Mouse (Mus musculus) forebrain, embryonic 14.5 days (tissue): ENCODE measurements around the gene Eif5. TPM values are rescaled to one million over a fixed set of nuclear protein-coding genes. Genes with fewer than 3 reads are reported as not detected.

Source experiments
- ATAC-seq: fragments of 200-750 bp; cut with Nextera tagmentation; 2 replicates; pipeline ENCODE4 v1.8.0; 2017; ENCODE audit warnings: mild to moderate bottlenecking, moderate library complexity
- DNase-seq: peaks from one replicate; pipeline ENCODE4 v3.0.0-alpha.2; 2015; ENCODE audit warnings: low spot score
- H3K27ac ChIP-seq: fragments of 300-500 bp; sonication (generic); 2 replicates; pipeline ENCODE4 v1.5.1; 2014; ENCODE audit warnings: low read depth, mild to moderate bottlenecking, control low read depth, low read length, moderate library complexity
- H3K27me3 ChIP-seq: fragments of 300-500 bp; sonication (generic); replicated peaks from 2 replicates; pipeline ENCODE4 v1.6.1; 2014; ENCODE audit warnings: low read length, control low read depth, mixed read lengths; ENCODE audit not compliant: control insufficient read depth, insufficient read depth
- H3K36me3 ChIP-seq: fragments of 300-500 bp; sonication (generic); 2 replicates; pipeline ENCODE4 v1.6.1; 2014; ENCODE audit warnings: low read length, control low read depth; ENCODE audit not compliant: control insufficient read depth, insufficient read depth
- H3K4me1 ChIP-seq: fragments of 300-500 bp; sonication (generic); 2 replicates; pipeline ENCODE4 v1.6.1; 2014; ENCODE audit warnings: antibody characterized with exemption, low read length, control low read depth; ENCODE audit not compliant: control insufficient read depth, insufficient read depth
- H3K4me2 ChIP-seq: fragments of 300-500 bp; sonication (generic); 2 replicates; pipeline ENCODE4 v1.6.1; 2014; ENCODE audit warnings: mild to moderate bottlenecking, control low read depth, low read length
- H3K4me3 ChIP-seq: fragments of 300-500 bp; sonication (generic); 2 replicates; pipeline ENCODE4 v1.5.1; 2014; ENCODE audit warnings: low read depth, low read length, control low read depth
- H3K9ac ChIP-seq: fragments of 300-500 bp; sonication (generic); 2 replicates; pipeline ENCODE4 v1.6.1; 2014; ENCODE audit warnings: mild to moderate bottlenecking, low read length, control low read depth, moderate library complexity
- H3K9me3 ChIP-seq: fragments of 300-500 bp; sonication (generic); replicated peaks from 2 replicates; pipeline ENCODE4 v1.6.1; 2016; ENCODE audit warnings: low read length, control low read depth, mixed read lengths; ENCODE audit not compliant: control insufficient read depth
- WGBS: fragments of 180-500 bp; shearing (Covaris S2); extraction: QIAGEN DNeasy Blood & Tissue Kit; methylation state at CpG from one replicate; pipeline ENCODE4 v1.1.7; 2014; 5-methylcytosine and 5-hydroxymethylcytosine counted together
- polyA plus RNA-seq: library from polyadenylated mRNA; unstranded; fragments of >200 nt; fragmentation: Nextera tagmentation; extraction: Ambion mirVana; gene quantifications from 2 replicates; pipeline ENCODE4 v1.2.1, GENCODE M21; 2014

The Eif5 gene
- polyA plus RNA-seq, 1 experiment from 2014 or later: 452 TPM

DNA sequence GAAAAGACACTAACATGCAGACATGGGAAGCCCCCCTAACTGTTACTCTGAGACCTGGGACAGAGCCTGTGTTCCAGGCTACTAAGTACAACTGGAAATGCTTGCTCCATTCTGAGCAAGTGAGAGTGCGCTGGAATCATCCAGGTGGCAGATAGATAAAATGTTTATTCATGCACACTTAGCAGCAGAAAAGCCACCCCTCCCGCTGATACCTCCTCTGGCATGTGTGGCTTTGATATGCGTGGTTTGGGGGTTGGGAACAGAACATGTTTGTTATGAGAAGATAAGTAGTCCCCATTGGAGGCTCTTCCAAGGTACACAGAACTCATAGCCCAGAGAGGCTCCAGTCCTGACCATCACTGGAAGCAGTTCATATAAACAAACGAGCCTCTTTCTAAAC lies 19.9 kb upstream of the Eif5 start:
- Histone ChIP-seq H3K36me3 (no peaks in the 10 kb centered on the region), H3K27me3 (no peaks in the 10 kb centered on the region), H3K9me3 (no peaks in the 10 kb centered on the region), H3K4me2 (no peak overlapping the region), H3K4me1 (no peaks in the 10 kb centered on the region), H3K9ac (no peak overlapping the region), H3K27ac (no peak overlapping the region), H3K4me3 (no peak overlapping the region)
- DNase-seq: no peak
- WGBS: 69% methylated on average over 4 of the region's 4 CpGs
- no peak for ATAC-seq

DNA sequence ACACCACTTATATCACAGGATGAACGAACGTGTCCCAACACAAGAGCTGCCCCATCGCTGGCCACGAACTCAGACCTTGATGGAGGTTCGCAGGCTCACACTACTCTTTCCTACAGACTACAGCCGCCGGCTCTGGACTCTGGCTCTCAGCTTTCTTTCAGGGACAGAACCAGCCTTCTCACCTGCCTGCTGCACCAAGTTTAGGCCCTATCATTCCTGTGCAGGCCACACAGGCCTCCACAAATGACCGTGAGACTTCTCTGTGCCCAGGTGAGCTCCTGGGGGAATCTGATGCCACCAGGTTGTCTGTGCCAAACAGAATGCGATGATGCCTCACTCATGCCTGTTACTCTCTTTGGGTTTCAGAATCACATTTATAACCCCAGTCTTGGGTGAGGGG lies 19.4 kb upstream of the Eif5 start:
- H3K4me1 ChIP-seq: no peaks in the 10 kb centered on the region
- H3K4me2 ChIP-seq: no peak overlapping the region
- no peaks in the 10 kb centered on the region for H3K27me3 ChIP-seq
- H3K9ac ChIP-seq: no peak overlapping the region
- no peaks in the 10 kb centered on the region for H3K36me3 ChIP-seq
- DNase-seq (no peak), ATAC-seq (no peak)
- no peaks in the 10 kb centered on the region for H3K9me3 ChIP-seq
- H3K27ac ChIP-seq: no peak overlapping the region
- 95% methylated on average over 9 of the region's 9 CpGs for WGBS
- H3K4me3 ChIP-seq: no peak overlapping the region

DNA sequence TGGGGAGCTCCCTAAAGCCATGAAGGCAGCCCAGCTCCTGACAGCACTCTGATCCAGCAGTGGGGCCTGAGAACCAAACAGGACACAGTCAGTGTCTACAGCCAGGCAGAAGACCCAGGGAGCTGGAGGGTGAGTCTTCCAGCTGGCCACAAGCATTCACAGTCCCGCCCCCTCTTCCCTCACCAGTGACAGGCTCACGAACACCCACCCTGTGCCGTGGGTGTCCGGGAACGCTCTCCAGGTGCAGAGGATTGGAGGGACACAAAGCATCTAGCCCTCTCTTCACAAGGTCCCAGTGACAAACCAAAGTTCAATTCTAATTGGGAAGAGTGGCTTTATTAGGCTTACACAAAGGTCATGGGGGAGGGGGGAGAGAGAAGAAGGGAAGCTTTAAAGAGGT lies 18.0 kb upstream of the Eif5 start:
- H3K36me3 ChIP-seq: no peaks in the 10 kb centered on the region
- no peak for ATAC-seq
- no peaks in the 10 kb centered on the region for H3K27me3 ChIP-seq
- no peak overlapping the region for H3K4me3 ChIP-seq
- no peak overlapping the region for H3K4me2 ChIP-seq
- no peak overlapping the region for H3K9ac ChIP-seq
- no peak for DNase-seq
- H3K4me1 ChIP-seq: no peaks in the 10 kb centered on the region
- H3K9me3 ChIP-seq: no peaks in the 10 kb centered on the region
- WGBS: 69% methylated on average over 5 of the region's 5 CpGs
- H3K27ac ChIP-seq: no peak overlapping the region

DNA sequence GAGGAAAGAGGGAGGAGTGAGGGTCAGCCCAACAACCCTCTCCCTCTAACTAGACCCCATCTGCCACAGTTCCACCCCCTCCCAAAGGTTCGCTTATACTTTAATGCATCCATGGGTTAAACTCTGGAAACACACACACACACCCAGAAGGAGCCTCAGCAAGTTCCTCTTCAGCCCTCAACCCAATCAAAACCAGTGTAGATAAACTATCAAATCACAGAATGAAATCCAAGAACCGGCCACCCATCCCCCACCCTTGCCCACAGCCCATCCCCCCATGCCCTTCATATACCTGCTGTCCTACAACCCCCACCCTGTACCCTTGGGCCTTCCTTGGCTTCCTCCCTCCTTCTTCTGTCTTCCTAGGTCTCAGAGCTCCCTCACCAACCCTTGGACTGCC lies 16.8 kb upstream of the Eif5 start:
- H3K9me3 ChIP-seq: no peaks in the 10 kb centered on the region
- no peaks in the 10 kb centered on the region for H3K27me3 ChIP-seq
- H3K9ac ChIP-seq: no peak overlapping the region
- no peaks in the 10 kb centered on the region for H3K36me3 ChIP-seq
- H3K4me3 ChIP-seq: no peak overlapping the region
- H3K4me2 ChIP-seq: no peak overlapping the region
- 95% methylated on average over 2 of the region's 2 CpGs for WGBS
- DNase-seq (no peak), ATAC-seq (no peak)
- no peaks in the 10 kb centered on the region for H3K4me1 ChIP-seq
- no peak overlapping the region for H3K27ac ChIP-seq

- Histone ChIP-seq H3K4me1 (no peaks in the 10 kb centered on the region), H3K9me3 (no peaks in the 10 kb centered on the region), H3K4me2 (no peak overlapping the region), H3K4me3 (no peak overlapping the region), H3K27ac (no peak overlapping the region), H3K9ac (no peak overlapping the region), H3K36me3 (no peaks in the 10 kb centered on the region), H3K27me3 (no peaks in the 10 kb centered on the region)
- ATAC-seq (no peak), DNase-seq (no peak)
- 65% methylated on average over 1 of the region's 1 CpGs for WGBS
Observed at GRCm38 (mm10) chr12:111524469-111524868, 13.3 kb upstream of the Eif5 start.

DNA sequence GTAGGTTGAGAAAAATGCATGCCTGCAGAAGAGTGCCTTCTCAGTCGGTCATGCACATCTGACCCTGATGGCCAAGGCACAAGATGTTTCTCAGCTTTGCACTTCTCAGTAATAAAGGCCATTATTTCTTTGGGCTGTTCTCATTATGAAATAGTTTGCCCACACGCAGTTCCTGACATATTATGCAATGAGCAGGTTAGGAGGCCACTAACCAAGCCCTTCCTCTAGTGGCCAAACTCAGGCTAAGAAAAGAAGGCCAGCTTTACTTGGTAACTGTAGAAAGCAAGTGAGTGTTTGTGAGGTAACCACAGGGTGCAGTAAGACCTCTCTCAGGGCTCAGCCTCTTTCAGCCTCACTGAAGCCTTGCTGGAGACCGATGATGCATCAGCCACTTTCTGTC lies 12.9 kb upstream of the Eif5 start:
- no peaks in the 10 kb centered on the region for H3K9me3 ChIP-seq
- DNase-seq (no peak), ATAC-seq (no peak)
- H3K4me2 ChIP-seq: no peak overlapping the region
- no peaks in the 10 kb centered on the region for H3K36me3 ChIP-seq
- WGBS: 86% methylated on average over 3 of the region's 3 CpGs
- H3K9ac ChIP-seq: no peak overlapping the region
- H3K27me3 ChIP-seq: no peaks in the 10 kb centered on the region
- H3K27ac ChIP-seq: no peak overlapping the region
- no peaks in the 10 kb centered on the region for H3K4me1 ChIP-seq
- H3K4me3 ChIP-seq: no peak overlapping the region

DNA sequence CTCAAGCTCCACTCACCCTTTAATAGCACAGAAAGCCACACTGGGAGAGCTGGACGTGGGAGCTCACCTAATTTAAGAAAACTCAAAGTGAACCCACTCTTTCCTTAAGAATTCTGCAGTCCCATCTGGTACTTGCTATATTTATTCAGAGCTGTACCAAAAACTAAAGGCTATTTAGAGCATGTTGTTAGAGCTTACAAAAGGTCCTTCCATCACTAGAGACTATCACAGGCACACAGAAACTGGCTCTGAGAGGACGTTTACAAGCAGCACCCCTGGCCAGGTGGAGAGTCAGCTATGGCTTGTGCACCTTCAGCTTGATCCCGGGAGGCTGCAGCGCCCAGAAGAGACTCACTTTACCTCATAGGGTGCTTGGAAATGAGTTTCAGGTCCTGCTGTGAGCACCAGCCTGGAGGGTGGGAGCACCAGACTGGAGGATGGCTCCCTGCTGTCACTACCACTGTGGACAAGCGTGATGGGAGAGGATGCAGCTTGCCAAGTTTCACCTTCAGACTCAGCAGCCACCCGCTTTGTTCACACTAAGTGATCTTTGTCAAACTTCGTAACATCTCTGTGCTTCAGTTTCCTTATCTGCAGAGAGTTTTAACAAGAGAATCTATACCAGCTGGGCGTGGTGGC lies 10.1 kb upstream of the Eif5 start:
- H3K27me3 ChIP-seq: no peaks in the 10 kb centered on the region

DNA sequence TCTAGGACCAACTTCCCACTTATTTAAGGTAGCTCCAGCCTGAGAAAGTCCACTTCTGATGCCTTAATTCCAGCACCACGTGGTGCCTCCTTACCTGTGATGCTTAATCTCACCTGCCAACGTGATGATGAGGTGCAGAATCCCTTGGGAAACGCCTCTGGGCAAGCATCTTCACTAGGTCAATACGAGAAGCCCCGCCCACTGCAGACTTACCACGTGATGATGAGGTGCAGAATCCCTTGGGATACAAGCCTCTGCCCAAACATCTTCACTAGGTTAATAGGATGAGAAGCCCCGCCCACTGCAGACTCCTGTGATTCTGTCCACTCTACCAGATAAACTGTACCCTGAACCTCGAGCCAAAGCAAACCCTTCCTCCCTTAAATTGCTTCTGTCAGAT lies 8.6 kb upstream of the Eif5 start:
- no peak overlapping the region for H3K4me2 ChIP-seq
- no peak for DNase-seq
- WGBS: 23% methylated on average over 8 of the region's 8 CpGs
- H3K27me3 ChIP-seq: no peaks in the 10 kb centered on the region
- ATAC-seq: no peak
- H3K9me3 ChIP-seq: no peaks in the 10 kb centered on the region
- H3K36me3 ChIP-seq: no peaks in the 10 kb centered on the region
- no peak overlapping the region for H3K27ac ChIP-seq
- H3K4me1 ChIP-seq: no peaks in the 10 kb centered on the region
- no peak overlapping the region for H3K9ac ChIP-seq
- H3K4me3 ChIP-seq: no peak overlapping the region

More for the DNA sequence above, 10.1 kb upstream of the Eif5 start:
- H3K9me3 ChIP-seq: no peaks in the 10 kb centered on the region
- H3K4me2 ChIP-seq: no peak overlapping the region
- 66% methylated on average over 8 of the region's 8 CpGs for WGBS
- no peak overlapping the region for H3K27ac ChIP-seq
- ATAC-seq (no peak), DNase-seq (no peak)
- H3K36me3 ChIP-seq: no peaks in the 10 kb centered on the region
- no peak overlapping the region for H3K9ac ChIP-seq
- H3K4me3 ChIP-seq: no peak overlapping the region
- H3K4me1 ChIP-seq: no peaks in the 10 kb centered on the region

DNA sequence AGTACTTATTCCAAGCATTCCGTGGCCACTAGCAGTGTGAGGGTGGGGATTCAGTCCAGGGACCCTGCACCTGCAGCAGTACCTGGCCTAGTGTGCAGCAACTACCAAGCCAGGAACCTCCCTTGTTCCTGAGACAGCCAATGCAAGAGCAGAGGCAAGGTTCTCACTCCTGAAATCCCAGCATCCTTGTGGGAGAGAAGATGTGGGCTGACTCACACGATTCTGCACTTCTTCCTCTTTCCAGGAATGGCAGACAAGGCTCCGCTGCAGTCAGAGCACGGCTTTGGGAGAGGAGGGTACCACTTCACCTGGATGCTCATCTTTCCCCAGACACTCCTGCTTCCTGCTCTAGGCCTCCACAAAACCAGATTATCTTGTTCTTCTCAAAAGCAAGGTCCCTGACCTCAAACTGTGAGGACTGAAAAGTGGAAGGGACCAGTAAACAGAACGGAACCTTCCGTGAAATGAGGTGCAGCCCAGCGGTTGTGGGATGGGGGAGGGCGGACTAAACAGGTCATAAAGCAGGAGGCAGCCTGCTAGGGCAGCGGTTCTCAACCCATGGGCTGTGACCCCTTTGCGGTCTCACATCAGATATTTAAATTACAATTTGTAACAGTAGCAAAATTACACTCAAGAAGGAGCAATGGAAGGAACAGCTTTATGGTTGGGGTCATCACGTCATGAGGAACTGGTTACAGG lies 4.6 kb upstream of the Eif5 start:
- Histone ChIP-seq H3K9ac (no peak overlapping the region), H3K4me1 (peaks cover 9% of the 10 kb centered on the region; the same call in 1 of the 2 replicates), H3K4me3 (no peak overlapping the region), H3K9me3 (no peaks in the 10 kb centered on the region), H3K27me3 (no peaks in the 10 kb centered on the region), H3K4me2 (no peak overlapping the region), H3K27ac (no peak overlapping the region), H3K36me3 (no peaks in the 10 kb centered on the region)
- DNase-seq: no peak
- ATAC-seq: no peak
- WGBS: 69% methylated on average over 11 of the region's 11 CpGs
